Mouse (Mus musculus): ENCODE measurements around the gene Gm11115. TPM values are rescaled to one million over a fixed set of nuclear protein-coding genes. Genes with fewer than 3 reads are reported as not detected.

Gene Gm11115
- polyA plus RNA-seq (2017; shearing (Covaris generic)): not detected

GRCm38 (mm10) chr5:88153999-88154398 lies at the start of gene Gm11115:
TSS of gene Gm11115 (minus strand) at chr5:88154099.

GRCm38 (mm10) chr5:88111430-88111829 lies 42.5 kb downstream of the Gm11115 start, which contains the start of gene Gm11116:
TSS of gene Gm11116 (minus strand) at chr5:88111530.

Other genes with a start within 250 kb of the Gm11115 start
- not detected for gene Csn3, start 228.5 kb downstream of the Gm11115 start, polyA plus RNA-seq (2017; shearing (Covaris generic))
- not detected for gene 2310003L06Rik, start 184.6 kb downstream of the Gm11115 start, polyA plus RNA-seq (2017; shearing (Covaris generic))
- gene Gm28434, start 184.6 kb downstream of the Gm11115 start, polyA plus RNA-seq (2017; shearing (Covaris generic)): not detected
- not detected for gene Cabs1, start 174.7 kb downstream of the Gm11115 start, polyA plus RNA-seq (2017; shearing (Covaris generic))
- not detected for gene Smr3a, start 151.6 kb downstream of the Gm11115 start, polyA plus RNA-seq (2017; shearing (Covaris generic))
- gene Smr2, start 67.5 kb downstream of the Gm11115 start, polyA plus RNA-seq (2017; shearing (Covaris generic)): not detected
- gene Gm11116, start 42.6 kb downstream of the Gm11115 start, polyA plus RNA-seq (2017; shearing (Covaris generic)): not detected
- gene Gm7714, start 114.8 kb upstream of the Gm11115 start, polyA plus RNA-seq (2017; shearing (Covaris generic)): not detected
- not detected for gene Prol1, start 163.2 kb upstream of the Gm11115 start, polyA plus RNA-seq (2017; shearing (Covaris generic))
- not detected for gene Amtn, start 222.0 kb upstream of the Gm11115 start, polyA plus RNA-seq (2017; shearing (Covaris generic))

Measured in activated CD4-positive, CD25-positive, alpha-beta regulatory T cell, adult 9 weeks (primary cell).